Mouse (Mus musculus): Measurements from ENCODE around the gene Ptcd1.

DNA sequence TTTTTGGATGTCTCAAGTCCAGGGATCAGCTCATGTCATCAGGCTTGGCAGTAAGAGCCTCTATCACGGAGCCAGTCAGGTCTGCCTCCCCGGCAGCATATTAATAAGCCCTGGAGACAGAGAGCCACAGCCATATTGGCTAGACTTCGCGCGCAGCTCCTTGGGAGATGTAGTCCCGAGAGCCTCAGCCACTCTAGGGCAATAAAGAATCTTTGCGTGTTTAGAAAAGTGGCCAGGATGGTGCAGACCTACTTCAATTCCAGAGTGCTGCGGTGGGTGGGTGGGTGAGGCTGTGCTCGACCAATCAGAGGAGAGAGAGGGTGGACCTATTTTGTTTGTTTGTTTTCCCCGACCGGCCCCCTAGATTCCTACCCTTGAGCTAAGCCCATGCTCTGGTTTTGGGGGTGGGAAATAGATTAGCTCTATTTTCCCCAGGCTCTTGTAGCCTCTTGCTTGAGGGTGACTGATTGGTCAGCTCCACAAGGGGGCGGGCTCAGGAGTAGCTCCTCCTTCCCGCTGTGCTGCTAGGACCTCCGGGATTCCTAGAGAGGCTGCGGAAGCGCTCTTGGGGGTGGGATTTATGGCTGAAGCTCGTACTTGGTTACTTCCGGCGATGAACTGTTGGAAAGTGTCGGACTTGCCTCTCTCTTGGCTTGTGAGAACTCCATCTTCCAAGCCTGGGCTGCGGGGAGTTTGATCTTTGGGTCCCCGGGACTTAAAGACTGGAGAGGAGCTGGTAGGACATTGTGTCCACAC is 37.2 kb upstream of the Ptcd1 start, which contains the start of gene Zkscan5:
- TF ChIP-seq CTCF (IDR thresholded peaks at IDR 0.05; ENCODE audit: extremely low read depth, insufficient read depth, low read length) (no peak), POLR2A (IDR thresholded peaks at IDR 0.05; ENCODE audit: extremely low read depth, insufficient read depth, low read length) (peak; percentile 92)

Measured in cortical plate, adult 2 months (tissue).